Mouse (Mus musculus) gastrocnemius, postnatal 4 days (tissue): Measurements from ENCODE around the gene Hsf2bp. TPM values are rescaled to one million over a fixed set of nuclear protein-coding genes. Genes with fewer than 3 reads are reported as not detected.
"Not testable (repeated sequence)": the region's sequence is repeated elsewhere in the genome, so short reads cannot be mapped to it uniquely, and the experiment has no call there.

Source experiments
- DNase-seq, 2 experiments: peaks; one replicate each; pipeline ENCODE4 v3.0.0; 2021 to 2022; ENCODE audit warnings: low spot score in 2 of 2, mixed read lengths in 2 of 2
- long read RNA-seq, 2 experiments: library from polyadenylated mRNA; stranded (forward); transcript quantifications; one replicate each; pipeline ENCODE4 v2.0.0; 2021
- total RNA-seq, 2 experiments: library from RNA; stranded (reverse); gene quantifications; 2 replicates each; pipeline ENCODE4 v1.2.3; 2021

Hsf2bp gene
- total RNA-seq: 1 to 10 TPM; 6.1 to 8.2 TPM
- long read RNA-seq, experiment 1, partial matches to known transcripts: 3 of 7 reads
- long read RNA-seq, experiment 1, other reads (novel, unspliced or antisense): 4 of 7 reads
- long read RNA-seq, experiment 2, partial matches to known transcripts: 2 of 9 reads
- long read RNA-seq, experiment 2, other reads (novel, unspliced or antisense): 7 of 9 reads

- peak; percentile 58 to 80 for DNase-seq
Measured at GRCm38 (mm10) chr17:32035609-32036508, at the start of gene Hsf2bp, which contains the start of gene Rrp1b. Gene Hsf2bp, minus strand, starts transcription at chr17:32036349. Gene Rrp1b, plus strand, starts transcription at chr17:32036100.

DNA sequence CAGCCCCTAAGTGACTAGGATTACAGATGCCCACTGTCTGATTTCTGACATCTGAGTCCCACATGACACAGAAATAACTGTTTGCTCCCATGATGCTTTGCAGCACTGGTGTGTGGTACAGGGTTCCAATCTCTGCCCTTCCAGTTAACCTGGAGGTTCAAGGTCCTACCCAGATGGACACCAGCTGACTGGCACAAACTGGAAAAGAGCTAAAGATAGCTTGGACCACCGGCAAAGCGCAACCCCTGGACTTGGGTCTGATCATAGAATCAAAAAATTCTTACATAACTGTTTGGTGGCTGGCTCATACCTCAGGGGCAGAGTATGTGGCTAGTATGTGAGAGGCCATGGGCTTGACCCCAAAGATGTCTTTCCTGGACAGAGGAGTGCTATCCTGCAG is 47.2 kb upstream of the Hsf2bp start:
- no peak for DNase-seq

GRCm38 (mm10) chr17:32075164-32075563 is 39.0 kb upstream of the Hsf2bp start:
- DNase-seq: peak in 1 of 2 experiments; percentile 55

DNA sequence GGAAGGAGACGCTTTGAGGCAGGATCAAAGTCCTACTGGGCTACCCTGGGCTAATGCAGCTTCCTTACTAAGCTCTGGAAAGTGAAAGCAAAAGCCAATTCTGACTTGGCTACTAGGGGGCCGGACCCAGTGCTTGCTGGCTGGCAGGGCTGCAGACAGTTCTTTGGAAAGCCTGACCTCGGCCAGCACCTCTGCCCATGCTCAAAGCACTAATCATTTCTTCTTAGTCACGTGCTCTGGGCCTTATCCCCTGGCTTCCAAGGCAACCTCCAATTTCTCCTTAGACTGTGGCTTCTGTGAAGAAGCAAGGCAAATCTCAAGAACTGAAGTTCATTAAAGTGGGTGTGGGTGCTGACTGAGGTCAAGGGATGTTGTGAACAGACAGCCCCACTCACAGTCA is 38.5 kb upstream of the Hsf2bp start:
- DNase-seq: no peak

DNA sequence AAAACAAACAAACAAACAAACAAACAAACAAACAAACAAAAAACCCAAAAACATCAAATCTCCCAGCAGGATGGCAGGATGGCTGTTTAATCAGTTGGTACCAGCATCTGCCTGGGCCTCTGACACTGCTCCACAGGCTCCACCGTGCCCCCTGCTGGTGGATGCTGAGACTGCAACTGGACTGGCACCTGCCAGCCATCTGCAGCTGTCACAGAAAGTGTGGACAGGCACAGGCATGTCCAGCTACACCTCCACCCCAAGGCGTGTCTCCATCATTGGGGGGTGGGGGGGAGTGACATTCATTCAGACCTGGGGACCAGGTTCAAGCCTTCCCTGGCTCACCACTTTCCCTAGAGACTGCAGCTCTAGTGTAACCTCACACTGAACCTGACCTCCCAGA is 37.2 kb upstream of the Hsf2bp start:
- DNase-seq: peak; percentile 80 to 81

DNA sequence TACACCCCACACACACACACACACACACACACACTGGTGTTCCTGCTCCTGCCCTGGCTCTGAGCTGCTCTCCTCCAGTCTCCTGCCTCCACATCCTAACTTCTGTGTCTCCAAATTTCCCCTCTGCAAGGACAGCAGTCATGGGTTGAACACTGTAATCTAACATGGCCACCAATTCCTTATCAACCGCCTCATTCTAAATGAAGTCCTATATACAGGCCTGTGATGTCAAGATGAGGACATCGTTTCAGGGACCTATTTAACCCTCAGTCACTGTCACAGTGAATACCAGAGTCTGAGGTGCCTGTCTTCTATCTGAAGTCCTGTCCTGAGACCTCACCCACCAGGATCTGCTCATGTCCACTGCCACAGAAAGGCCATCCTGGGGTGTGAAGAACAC is 32.7 kb upstream of the Hsf2bp start:
- no peak for DNase-seq

DNA sequence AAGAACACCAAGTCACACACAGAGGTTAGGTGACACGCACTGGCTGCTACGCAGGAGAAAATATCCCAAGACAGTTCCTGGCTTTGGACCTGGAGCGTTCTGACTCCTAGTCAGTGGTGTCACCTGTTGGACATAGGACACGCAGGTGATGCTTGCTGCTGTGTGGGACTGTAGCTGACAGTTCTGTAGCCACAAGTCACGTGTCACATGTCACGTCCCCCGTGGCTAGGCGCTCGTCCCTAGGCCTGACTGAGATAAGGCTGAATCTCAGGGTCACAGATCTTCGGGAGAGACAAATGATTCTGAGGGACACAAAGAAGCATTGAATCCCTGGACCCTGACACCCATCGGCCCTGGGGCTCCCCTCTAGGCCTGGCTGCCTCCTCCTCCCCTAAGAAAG is 32.2 kb upstream of the Hsf2bp start:
- DNase-seq: no peak

- DNase-seq: no peak
Measured at GRCm38 (mm10) chr17:32067541-32067940, 31.4 kb upstream of the Hsf2bp start.

GRCm38 (mm10) chr17:32064762-32065161 is 28.6 kb upstream of the Hsf2bp start:
- not testable (repeated sequence) for DNase-seq

GRCm38 (mm10) chr17:32063654-32064053 is 27.5 kb upstream of the Hsf2bp start:
- no peak for DNase-seq

GRCm38 (mm10) chr17:32061219-32061618 is 25.1 kb upstream of the Hsf2bp start:
- no peak for DNase-seq

- no peak for DNase-seq
Measured at GRCm38 (mm10) chr17:32059084-32059483, 22.9 kb upstream of the Hsf2bp start.

GRCm38 (mm10) chr17:32057843-32058242 is 21.7 kb upstream of the Hsf2bp start:
- no peak for DNase-seq

DNA sequence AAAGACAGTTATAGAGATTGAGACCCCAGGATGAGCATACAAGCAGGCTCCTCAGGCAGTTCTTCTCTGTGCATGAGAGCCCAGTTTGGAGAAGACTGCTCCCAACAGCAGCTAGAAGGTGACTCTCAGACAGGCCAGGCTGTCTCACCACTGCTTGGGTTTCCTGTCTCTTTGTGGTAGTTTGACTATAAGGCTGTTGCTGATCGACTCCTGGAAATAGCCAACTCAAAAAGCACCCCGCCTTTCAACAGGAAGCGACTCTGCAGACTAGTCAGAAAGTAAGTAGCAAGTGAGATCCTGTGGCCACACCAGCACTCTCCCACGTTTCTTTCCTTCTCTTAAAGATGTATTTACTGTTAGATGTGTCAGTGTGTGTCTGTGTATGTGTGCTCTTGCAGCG is 17.5 kb upstream of the Hsf2bp start:
- no peak for DNase-seq

DNA sequence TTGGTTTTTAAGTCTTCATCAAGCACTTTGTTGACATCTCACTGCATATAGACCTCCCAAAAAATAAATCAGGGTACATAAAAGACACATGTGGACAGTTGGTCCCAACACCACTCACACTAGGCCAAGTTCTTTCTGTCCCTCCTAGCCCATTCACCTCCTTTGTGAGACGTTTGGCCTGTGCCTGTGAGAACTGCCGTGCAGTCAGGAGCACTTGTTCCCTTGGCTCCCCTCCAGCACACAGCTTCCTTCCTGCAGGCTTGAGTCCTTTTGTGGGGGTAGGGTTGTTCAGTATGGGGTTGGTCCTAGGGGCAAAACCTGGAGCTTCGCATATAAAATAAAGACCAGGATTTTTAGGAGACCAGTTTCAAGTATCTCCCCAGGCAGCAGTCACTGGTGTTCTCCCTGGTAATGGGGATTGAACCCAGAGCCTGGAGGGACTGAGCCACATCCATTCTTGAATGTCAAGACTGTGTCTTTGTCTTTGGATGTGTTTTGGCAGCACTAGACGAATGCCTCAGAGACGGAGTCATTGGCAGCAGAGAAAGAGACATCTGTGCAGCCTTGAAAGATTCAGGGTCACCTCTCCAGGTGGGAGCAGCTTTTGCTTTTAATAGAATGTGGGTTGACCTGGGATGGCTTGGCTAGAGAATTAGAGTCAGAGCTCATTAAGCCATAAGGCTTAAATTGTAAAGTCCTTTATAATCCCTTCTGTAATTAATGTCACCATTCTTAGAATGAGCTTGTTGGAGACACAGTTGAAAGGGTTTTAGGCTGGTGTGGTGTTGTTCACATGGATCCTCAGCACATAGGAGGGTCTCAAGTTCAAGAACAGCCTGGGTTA is 16.3 kb upstream of the Hsf2bp start:
- no peak for DNase-seq

DNA sequence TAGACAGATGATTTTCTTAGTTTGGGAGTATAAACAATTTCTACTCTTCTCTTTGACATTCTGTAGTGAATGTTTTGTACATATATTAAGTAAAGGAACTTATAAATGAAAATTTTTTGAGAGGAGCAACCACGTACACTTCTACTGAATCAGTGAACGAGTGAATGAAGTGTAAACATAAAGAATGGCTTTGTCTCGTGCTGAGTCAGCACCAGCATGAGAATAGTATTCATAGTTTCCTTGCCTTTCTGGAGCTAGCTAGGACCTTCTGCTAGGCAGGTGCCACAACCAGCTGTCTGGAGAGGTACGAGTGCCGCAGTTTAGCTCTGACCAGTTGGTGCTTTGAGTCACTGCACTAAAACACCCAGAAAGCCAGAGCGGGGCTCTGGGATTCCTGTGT is 14.5 kb upstream of the Hsf2bp start:
- no peak for DNase-seq

DNA sequence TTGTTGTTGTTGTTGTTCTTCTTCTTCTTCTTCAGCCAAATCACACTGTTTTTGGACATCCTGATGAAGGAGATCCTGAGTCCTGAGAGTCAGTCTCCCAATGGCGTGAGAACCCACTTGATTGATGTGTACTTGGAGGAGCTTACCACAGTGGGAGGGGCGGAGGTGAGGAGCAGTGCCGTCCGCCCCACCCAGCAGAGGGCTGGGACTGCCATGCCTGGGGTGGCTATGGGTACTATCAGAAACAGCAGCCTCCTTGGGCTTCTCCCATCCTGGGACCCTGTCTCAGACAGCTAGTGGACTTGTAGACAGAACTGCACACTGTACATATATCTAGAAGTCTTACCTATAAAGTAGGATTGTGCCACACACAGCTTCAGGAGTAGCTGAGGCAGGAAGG is 13.8 kb upstream of the Hsf2bp start:
- DNase-seq: no peak

DNA sequence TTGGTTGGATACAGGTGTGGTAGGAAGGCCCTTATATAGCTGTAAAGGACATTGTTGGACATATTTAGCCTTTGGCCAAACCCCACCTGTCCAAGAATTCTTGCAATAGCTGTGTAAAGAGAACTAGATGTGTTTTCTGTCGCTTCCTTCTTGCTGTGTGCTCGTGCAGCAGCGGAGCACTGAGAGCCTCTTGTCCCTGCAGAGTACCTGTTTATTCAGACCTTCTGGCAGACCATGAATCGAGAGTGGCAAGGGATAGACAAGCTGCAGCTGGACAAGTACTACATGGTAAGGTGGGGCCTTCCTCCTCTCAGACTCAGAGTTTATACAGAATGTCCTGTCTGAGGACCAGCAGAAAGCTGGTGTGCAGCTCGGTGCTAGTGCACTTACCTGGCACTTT is 12.2 kb upstream of the Hsf2bp start:
- DNase-seq: no peak

DNA sequence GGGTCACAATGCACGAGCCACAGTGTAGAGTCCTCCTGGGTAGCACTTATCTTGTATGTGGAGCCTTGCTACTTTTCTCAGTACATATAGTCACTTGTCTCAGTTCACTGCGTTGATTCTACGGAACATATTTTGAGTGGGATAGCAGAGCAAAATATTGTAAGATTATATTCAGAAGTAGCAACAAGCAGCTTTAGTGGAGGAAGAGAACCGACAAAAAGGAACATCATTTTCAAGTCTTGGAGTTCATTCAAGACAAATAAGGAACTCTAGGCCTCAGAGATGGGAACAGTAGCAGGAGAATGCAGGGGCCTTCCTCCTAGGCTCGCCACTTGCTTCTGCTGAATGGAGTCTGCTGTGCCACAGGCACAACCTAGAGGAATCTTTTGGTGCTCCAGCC is 10.4 kb upstream of the Hsf2bp start:
- DNase-seq: no peak

DNA sequence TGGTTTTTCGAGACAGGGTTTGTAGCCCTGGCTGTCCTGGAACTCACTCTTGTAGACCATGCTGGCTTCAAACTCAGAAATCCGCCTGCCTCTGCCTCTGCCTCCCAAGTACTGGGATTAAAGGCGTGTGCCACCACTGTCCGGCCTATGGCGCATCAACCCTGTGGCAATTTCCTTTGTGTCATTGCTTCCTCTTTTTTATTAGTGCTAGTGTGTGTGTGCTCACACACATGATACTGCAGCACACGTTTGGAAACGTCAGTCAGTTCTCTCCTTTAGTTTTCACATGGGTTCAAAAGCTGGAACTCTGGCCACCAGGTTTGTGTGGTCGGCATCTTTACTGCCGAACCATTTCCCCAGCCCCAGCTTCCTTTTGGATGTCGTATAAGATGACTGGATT is 4.1 kb upstream of the Hsf2bp start:
- DNase-seq: no peak

DNA sequence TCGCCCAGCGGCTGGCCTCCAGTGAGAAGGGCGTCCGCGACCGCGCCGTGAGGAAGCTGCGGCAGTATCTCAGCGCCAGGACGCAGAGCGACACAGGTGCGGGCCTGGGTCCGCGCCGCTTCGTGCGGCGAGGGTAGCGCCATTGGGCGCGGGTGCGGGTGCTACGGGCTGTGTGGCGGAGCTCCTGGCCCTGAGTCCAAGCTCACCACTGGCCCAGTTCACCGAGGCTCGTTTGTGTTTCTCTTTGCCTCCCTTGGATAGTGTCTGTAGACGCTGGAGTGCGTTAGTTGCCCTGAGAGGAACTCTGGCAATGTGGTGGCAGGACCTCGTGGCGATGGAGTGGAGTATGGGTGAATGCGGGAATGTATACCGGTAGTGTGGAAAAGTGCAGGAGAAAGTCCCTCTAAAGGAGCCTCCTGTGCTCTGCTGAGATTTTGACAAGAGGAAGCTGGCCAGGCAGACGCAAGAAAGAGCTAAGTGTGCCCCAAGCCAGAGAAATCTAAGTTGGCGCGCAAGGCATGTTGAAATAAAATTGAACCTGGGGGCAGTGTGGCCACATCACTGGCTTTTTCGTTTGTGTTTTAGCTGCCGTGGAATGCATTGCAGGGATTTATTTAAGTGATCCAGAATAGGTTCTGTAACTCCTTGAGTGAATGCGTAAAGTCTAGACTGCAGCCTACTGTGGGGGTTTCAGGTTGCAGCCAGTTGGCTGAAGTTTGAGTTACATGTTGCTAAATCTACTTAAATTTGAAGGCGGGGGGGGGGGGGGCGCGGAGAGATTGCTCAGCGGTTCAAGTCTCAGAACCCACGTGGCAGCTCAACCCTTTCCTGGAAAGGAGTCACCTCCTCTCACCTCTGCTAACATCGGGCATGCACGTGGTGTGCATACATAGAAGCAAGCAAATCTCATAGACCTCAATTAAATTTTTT is 625 bp upstream of the Hsf2bp start:
- DNase-seq: no peak
